Mouse (Mus musculus): ENCODE results near the gene Ablim1. TPM values are rescaled to one million over a fixed set of nuclear protein-coding genes. Genes with fewer than 3 reads are reported as not detected.
A peak's percentile ranks its signal among the peaks of the same experiment; 100 is the strongest.
"Not testable (repeated sequence)": the region's sequence is repeated elsewhere in the genome, so short reads cannot be mapped to it uniquely, and the experiment has no call there.

The Ablim1 gene
- total RNA-seq, 2 experiments from 2014 or later: 6.3 to 9.2 TPM

GRCm38 (mm10) chr19:57140874-57141273 lies 173.8 kb downstream of the Ablim1 start:
- ATAC-seq (replicated peaks; ENCODE audit: low FRiP score, low TSS enrichment, poor library complexity, severe bottlenecking): no peak

GRCm38 (mm10) chr19:57140071-57140470 lies 174.6 kb downstream of the Ablim1 start:
- ATAC-seq (replicated peaks; ENCODE audit: low FRiP score, low TSS enrichment, poor library complexity, severe bottlenecking): no peak

- ATAC-seq (replicated peaks; ENCODE audit: low FRiP score, low TSS enrichment, poor library complexity, severe bottlenecking): no peak
Observed at GRCm38 (mm10) chr19:57138909-57139617, 175.7 kb downstream of the Ablim1 start.

- no peak for ATAC-seq (replicated peaks; ENCODE audit: low FRiP score, low TSS enrichment, poor library complexity, severe bottlenecking)
Observed at GRCm38 (mm10) chr19:57138469-57138868, 176.2 kb downstream of the Ablim1 start.

GRCm38 (mm10) chr19:57138045-57138444 lies 176.7 kb downstream of the Ablim1 start:
- no peak for ATAC-seq (replicated peaks; ENCODE audit: low FRiP score, low TSS enrichment, poor library complexity, severe bottlenecking)

GRCm38 (mm10) chr19:57136228-57136627 lies 178.5 kb downstream of the Ablim1 start:
- ATAC-seq (replicated peaks; ENCODE audit: low FRiP score, low TSS enrichment, poor library complexity, severe bottlenecking): peak; percentile 66; the same call in 1 of the 2 replicates

- ATAC-seq (replicated peaks; ENCODE audit: low FRiP score, low TSS enrichment, poor library complexity, severe bottlenecking): not testable (repeated sequence)
Observed at GRCm38 (mm10) chr19:57135654-57136053, 179.1 kb downstream of the Ablim1 start.

- peak; percentile 60 for ATAC-seq (replicated peaks; ENCODE audit: low FRiP score, low TSS enrichment, poor library complexity, severe bottlenecking)
Observed at GRCm38 (mm10) chr19:57134654-57135348, 179.9 kb downstream of the Ablim1 start.

GRCm38 (mm10) chr19:57132916-57133520 lies 181.7 kb downstream of the Ablim1 start:
- ATAC-seq (replicated peaks; ENCODE audit: low FRiP score, low TSS enrichment, poor library complexity, severe bottlenecking): no peak

GRCm38 (mm10) chr19:57132281-57132680 lies 182.4 kb downstream of the Ablim1 start:
- no peak for ATAC-seq (replicated peaks; ENCODE audit: low FRiP score, low TSS enrichment, poor library complexity, severe bottlenecking)

GRCm38 (mm10) chr19:57131366-57131765 lies 183.4 kb downstream of the Ablim1 start:
- ATAC-seq (replicated peaks; ENCODE audit: low FRiP score, low TSS enrichment, poor library complexity, severe bottlenecking): no peak

- ATAC-seq (replicated peaks; ENCODE audit: low FRiP score, low TSS enrichment, poor library complexity, severe bottlenecking): no peak
Observed at GRCm38 (mm10) chr19:57130591-57130990, 184.1 kb downstream of the Ablim1 start.

GRCm38 (mm10) chr19:57129729-57130128 lies 185.0 kb downstream of the Ablim1 start:
- ATAC-seq (replicated peaks; ENCODE audit: low FRiP score, low TSS enrichment, poor library complexity, severe bottlenecking): no peak

- no peak for ATAC-seq (replicated peaks; ENCODE audit: low FRiP score, low TSS enrichment, poor library complexity, severe bottlenecking)
Observed at GRCm38 (mm10) chr19:57128037-57128436, 186.7 kb downstream of the Ablim1 start.

- no peak for ATAC-seq (replicated peaks; ENCODE audit: low FRiP score, low TSS enrichment, poor library complexity, severe bottlenecking)
Observed at GRCm38 (mm10) chr19:57127523-57127922, 187.2 kb downstream of the Ablim1 start.

GRCm38 (mm10) chr19:57126950-57127349 lies 187.8 kb downstream of the Ablim1 start:
- no peak for ATAC-seq (replicated peaks; ENCODE audit: low FRiP score, low TSS enrichment, poor library complexity, severe bottlenecking)

- no peak for ATAC-seq (replicated peaks; ENCODE audit: low FRiP score, low TSS enrichment, poor library complexity, severe bottlenecking)
Observed at GRCm38 (mm10) chr19:57124906-57125305, 189.8 kb downstream of the Ablim1 start.

- ATAC-seq (replicated peaks; ENCODE audit: low FRiP score, low TSS enrichment, poor library complexity, severe bottlenecking): no peak
Observed at GRCm38 (mm10) chr19:57124138-57124519, 190.6 kb downstream of the Ablim1 start.

- no peak for ATAC-seq (replicated peaks; ENCODE audit: low FRiP score, low TSS enrichment, poor library complexity, severe bottlenecking)
Observed at GRCm38 (mm10) chr19:57123503-57124137, 191.1 kb downstream of the Ablim1 start.

GRCm38 (mm10) chr19:57122261-57122660 lies 192.5 kb downstream of the Ablim1 start:
- no peak for ATAC-seq (replicated peaks; ENCODE audit: low FRiP score, low TSS enrichment, poor library complexity, severe bottlenecking)
